Mouse (Mus musculus) myocyte (in vitro differentiated cells): ENCODE measurements around the gene Gm20388.

ENCODE experiments used
- CEBPB ChIP-seq: IDR thresholded peaks from 2 replicates; pipeline ENCODE4 v1.6.1; 2011; ENCODE audit warnings: mild to moderate bottlenecking, moderate library complexity; ENCODE audit not compliant: poor library complexity, insufficient read depth, severe bottlenecking
- MAX ChIP-seq: IDR thresholded peaks from one replicate; pipeline ENCODE4 v1.6.1; 2011; ENCODE audit warnings: low read depth, mild to moderate bottlenecking, control low read depth
- MYOD1 ChIP-seq, 3 experiments: IDR thresholded peaks; one replicate each; pipeline ENCODE4 v1.6.1; 2011; ENCODE audit warnings: control low read depth in 2 of 3, low read depth in 2 of 3, mild to moderate bottlenecking in 2 of 3, moderate library complexity in 1 of 3; ENCODE audit not compliant: insufficient read length in 2 of 3, control insufficient read depth in 1 of 3
- POLR2A ChIP-seq: IDR thresholded peaks from one replicate; pipeline ENCODE4 v1.6.1; 2011; ENCODE audit warnings: low read depth, mild to moderate bottlenecking, control low read depth, moderate library complexity; ENCODE audit not compliant: insufficient read length
- POLR2AphosphoS2 ChIP-seq: IDR thresholded peaks from one replicate; pipeline ENCODE4 v1.6.1; 2011; ENCODE audit warnings: low read depth, control low read depth; ENCODE audit not compliant: insufficient read length
- SRF ChIP-seq: IDR thresholded peaks from one replicate; pipeline ENCODE4 v1.6.1; 2011; ENCODE audit warnings: low read depth; ENCODE audit not compliant: control insufficient read depth, insufficient read length
- TCF12 ChIP-seq: IDR thresholded peaks from one replicate; pipeline ENCODE4 v1.6.1; 2011; ENCODE audit warnings: mild to moderate bottlenecking, control low read depth; ENCODE audit not compliant: poor library complexity, insufficient read depth, severe bottlenecking
- USF1 ChIP-seq: IDR thresholded peaks from one replicate; pipeline ENCODE4 v1.6.1; 2011; ENCODE audit warnings: low read depth, mild to moderate bottlenecking, control low read depth, moderate library complexity

DNA sequence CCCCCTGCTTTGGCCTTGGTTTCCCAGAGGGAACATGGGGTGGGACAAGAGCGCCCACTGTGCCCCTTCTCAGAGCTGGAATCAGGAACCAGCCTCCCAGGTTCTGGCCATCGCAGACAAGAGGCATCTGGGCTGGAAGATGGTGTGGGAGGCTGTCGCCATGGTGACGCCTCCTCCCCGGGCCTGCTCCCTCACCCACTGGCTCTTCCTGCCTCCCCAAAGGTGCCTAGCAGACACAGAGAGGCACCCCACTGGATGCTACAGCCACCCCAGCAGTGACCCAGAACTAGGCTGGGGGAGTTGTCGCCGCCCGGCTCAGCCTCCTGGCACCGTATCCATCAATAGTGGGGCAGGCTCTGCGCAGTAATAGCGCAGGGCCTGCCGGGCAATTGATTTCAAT, 530.1 kb downstream of the Gm20388 start:
- TF ChIP-seq POLR2A (no peak), POLR2AphosphoS2 (no peak), TCF12 (no peak), MAX (no peak), CEBPB (no peak), MYOD1 (IDR thresholded peaks at IDR 0.05; ENCODE audit: control insufficient read depth in 1 of 3, insufficient read length in 2 of 3, low read depth in 2 of 3) (no peak), USF1 (no peak), SRF (no peak)
